Mouse (Mus musculus) testis, adult 2 months (tissue): ENCODE measurements around the gene Pold3. TPM values are rescaled to one million over a fixed set of nuclear protein-coding genes. Genes with fewer than 3 reads are reported as not detected.

Experiments
- H3K27ac ChIP-seq: fragments of 200-500 bp; 2 replicates; pipeline ENCODE4 v1.5.1; 2012; ENCODE audit warnings: low read depth, low read length; ENCODE audit not compliant: control insufficient read depth, insufficient read depth
- H3K27me3 ChIP-seq: fragments of 200-500 bp; 2 replicates; pipeline ENCODE4 v1.6.1; 2012; ENCODE audit warnings: mild to moderate bottlenecking, low read length, moderate library complexity; ENCODE audit not compliant: control insufficient read depth, insufficient read depth
- H3K36me3 ChIP-seq: fragments of 200-500 bp; 2 replicates; pipeline ENCODE4 v1.6.1; 2012; ENCODE audit warnings: mild to moderate bottlenecking, low read length; ENCODE audit not compliant: control insufficient read depth, insufficient read depth
- H3K4me1 ChIP-seq: fragments of 200-500 bp; 2 replicates; pipeline ENCODE4 v1.6.1; 2012; ENCODE audit warnings: low read length; ENCODE audit not compliant: control insufficient read depth, insufficient read depth
- H3K4me3 ChIP-seq: fragments of 200-500 bp; 2 replicates; pipeline ENCODE4 v1.5.1; 2012; ENCODE audit warnings: low read depth, mild to moderate bottlenecking, low read length, moderate library complexity, mixed read lengths; ENCODE audit not compliant: control insufficient read depth
- CTCF ChIP-seq: fragments of 200-500 bp; IDR thresholded peaks from 2 replicates; pipeline ENCODE4 v1.5.1; 2012; ENCODE audit warnings: low read depth, mild to moderate bottlenecking, inconsistent platforms, low read length, moderate library complexity; ENCODE audit not compliant: control insufficient read depth, insufficient read depth, insufficient replicate concordance
- POLR2A ChIP-seq: fragments of 200-500 bp; IDR thresholded peaks from 2 replicates; pipeline ENCODE4 v1.6.1; 2012; ENCODE audit warnings: low read depth, mild to moderate bottlenecking, inconsistent platforms, low read length, moderate library complexity; ENCODE audit not compliant: control insufficient read depth
- polyA plus RNA-seq: library from polyadenylated mRNA; depleted of rRNA; stranded (reverse); fragments of >200 nt; gene quantifications from 2 replicates; pipeline ENCODE4 v1.2.3, GENCODE M21; 2012; rRNA removed

The Pold3 gene
- polyA plus RNA-seq: 50.6 and 51.6 TPM in 2 replicates

DNA sequence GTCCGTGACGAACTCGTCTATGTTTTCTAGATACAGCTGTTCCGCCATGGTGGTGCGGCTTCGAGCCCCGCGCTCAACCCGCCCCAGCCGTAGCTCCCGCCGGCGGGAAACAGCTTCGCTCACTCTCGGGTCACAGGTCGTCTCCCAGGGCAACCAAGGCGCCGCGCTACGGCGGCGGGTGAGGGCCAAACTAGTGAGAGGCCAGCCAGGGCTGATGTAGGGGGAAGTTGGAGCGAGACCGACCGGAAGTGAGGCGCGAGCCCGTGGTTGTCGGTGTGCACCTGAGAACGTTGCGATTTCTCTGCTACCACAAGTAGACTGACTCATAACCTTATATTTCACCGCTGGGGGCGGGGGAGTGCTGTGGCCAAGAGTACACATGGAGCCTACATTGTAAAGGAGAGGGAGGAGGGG, at the start of gene Pold3:
Gene Pold3 (minus strand): TSS at position 190 of the 414 bp plus-strand sequence.
- H3K4me1 ChIP-seq: peaks cover 3% of the 10 kb centered on the region; the same call in 1 of the 2 replicates
- peaks cover 1% of the 10 kb centered on the region; the same call in 1 of the 2 replicates for H3K36me3 ChIP-seq
- TF ChIP-seq CTCF: peak; percentile 11; the same call in 1 of the 2 replicates
- TF ChIP-seq POLR2A: peak; percentile 77; the same call in 1 of the 2 replicates
- no peaks in the 10 kb centered on the region for H3K27me3 ChIP-seq
- peak within 1 kb of the TSS; percentile 90 for H3K27ac ChIP-seq
- peak within 1 kb of the TSS; percentile 97 for H3K4me3 ChIP-seq

DNA sequence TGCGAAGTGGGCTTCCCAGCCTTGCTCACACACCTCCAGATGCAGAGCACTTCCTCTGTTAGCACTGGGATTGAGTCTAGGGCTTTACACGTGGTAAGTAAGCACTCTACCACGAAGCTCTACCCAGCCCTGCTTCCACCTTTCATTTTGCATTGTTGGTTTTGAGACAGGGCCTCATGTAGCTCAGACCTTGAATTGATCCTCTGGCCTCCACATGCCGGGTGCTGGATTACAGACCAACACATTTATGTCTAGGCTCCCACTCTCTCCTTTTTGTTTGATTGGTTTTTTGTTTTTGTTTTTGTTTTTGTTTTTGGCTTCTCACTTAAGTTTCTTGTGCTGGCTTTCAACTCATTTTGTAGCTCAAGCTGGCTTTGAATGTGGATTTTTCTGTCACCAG, 49.4 kb upstream of the Pold3 start:
- Histone ChIP-seq H3K27ac (no peak overlapping the region), H3K4me1 (no peaks in the 10 kb centered on the region), H3K27me3 (no peaks in the 10 kb centered on the region), H3K36me3 (no peaks in the 10 kb centered on the region), H3K4me3 (no peak overlapping the region)
- no peak for TF ChIP-seq POLR2A
- TF ChIP-seq CTCF: no peak

DNA sequence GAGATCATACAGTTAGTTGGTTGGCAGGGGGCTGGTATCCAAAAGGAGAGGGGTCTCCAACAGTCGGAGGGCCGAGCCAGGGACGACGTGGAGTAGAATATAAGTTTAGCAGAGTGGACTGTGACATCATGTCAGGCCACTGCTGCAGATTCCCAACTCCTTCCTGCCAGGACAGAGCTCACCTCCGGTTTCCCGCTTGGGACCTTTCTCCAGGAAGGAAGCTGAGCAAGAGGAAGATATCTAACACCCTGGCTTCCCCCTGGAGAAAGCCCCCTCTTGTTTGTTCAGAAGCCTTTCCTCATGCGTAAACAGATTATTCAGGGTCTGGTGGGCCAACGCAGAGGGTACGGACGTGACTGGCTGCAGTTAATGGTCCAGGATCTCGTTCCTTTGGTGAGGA, 47.3 kb upstream of the Pold3 start:
- no peaks in the 10 kb centered on the region for H3K36me3 ChIP-seq
- no peak for TF ChIP-seq POLR2A
- TF ChIP-seq CTCF: no peak
- H3K27ac ChIP-seq: no peak overlapping the region
- H3K27me3 ChIP-seq: no peaks in the 10 kb centered on the region
- H3K4me1 ChIP-seq: no peaks in the 10 kb centered on the region
- no peak overlapping the region for H3K4me3 ChIP-seq

DNA sequence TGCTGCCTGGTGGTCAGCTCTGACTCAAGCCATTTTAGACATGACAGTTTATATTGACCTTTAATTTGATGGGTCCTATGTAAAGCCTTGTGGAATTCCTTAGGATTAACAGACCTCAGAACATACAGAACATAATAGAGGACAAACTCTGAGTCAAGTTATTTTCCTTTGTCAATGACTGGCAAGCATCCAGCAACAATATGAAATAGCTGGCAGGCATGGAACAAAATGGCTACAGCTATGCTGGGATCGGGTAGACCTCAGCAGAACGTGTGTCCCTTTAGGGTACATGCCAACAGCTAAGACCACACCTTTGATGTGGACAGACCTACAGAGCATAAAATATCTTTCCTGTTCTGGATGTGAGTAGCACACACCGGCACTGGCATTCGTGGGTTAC, 42.1 kb upstream of the Pold3 start:
- Histone ChIP-seq H3K4me3 (no peak overlapping the region), H3K36me3 (no peaks in the 10 kb centered on the region), H3K4me1 (peaks cover 13% of the 10 kb centered on the region), H3K27me3 (no peaks in the 10 kb centered on the region), H3K27ac (no peak overlapping the region)
- no peak for TF ChIP-seq CTCF
- no peak for TF ChIP-seq POLR2A

DNA sequence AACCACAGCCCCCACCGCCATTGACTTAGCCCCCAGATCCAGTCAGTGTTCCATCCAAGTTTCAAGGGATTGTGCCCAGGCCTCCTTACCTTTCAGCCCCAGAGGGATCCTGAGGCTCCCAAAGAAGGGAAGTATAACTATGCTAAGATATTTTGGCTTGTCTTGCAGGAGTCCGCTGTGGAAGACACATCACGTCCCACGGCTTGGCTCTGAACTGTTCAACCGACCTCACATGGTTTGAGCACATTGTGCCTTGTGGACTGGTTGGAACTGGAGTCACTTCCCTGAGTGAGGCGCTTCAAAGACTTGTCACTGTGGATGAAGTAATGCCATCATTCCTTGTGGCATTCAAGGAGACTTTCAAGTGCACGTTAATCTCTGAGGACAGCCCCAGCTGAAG, 38.6 kb upstream of the Pold3 start:
- Histone ChIP-seq H3K27me3 (no peaks in the 10 kb centered on the region), H3K4me3 (no peak overlapping the region), H3K27ac (no peak overlapping the region; the same call in 1 of the 2 replicates), H3K36me3 (no peaks in the 10 kb centered on the region), H3K4me1 (peaks cover 13% of the 10 kb centered on the region)
- TF ChIP-seq POLR2A: no peak

DNA sequence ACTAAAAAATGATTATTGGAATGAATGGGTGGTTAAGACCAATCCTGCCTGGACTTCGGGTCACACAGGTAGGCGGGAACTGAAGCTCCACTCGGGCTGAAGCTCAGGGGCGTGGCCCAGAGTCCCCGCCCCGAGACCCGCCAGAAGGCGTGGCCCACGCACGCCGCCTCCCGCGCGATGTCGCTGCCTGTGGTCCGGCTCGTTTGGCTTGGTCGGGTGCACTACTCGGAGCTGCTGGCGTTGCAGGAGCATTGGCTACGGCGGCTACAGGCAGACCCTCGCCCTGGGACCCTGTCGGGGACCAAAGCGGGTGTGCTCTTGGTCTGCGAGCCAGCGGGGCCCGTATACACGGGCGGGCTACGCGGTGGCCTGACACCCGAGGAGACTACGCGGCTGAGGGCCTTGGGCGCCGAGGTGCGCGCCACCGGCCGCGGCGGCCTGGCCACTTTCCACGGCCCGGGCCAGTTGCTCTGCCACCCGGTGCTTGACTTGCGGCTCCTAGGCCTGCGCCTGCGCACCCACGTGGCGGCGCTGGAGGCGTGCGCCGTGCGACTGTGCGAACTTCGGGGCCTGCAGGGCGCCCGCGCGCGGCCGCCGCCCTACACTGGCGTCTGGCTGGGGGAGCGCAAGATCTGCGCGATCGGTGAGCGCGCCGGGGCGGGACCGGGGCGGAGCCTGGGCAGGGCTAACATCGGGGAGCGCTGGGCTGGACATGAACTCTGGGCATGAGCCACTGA, 37.9 kb upstream of the Pold3 start, which contains the start of gene Lipt2:
Gene Lipt2 (plus strand): TSS at position 173 of the 737 bp plus-strand sequence.
- Histone ChIP-seq H3K4me3 (peak within 1 kb of the TSS; percentile 97), H3K36me3 (no peaks in the 10 kb centered on the region), H3K27ac (peak within 1 kb of the TSS; percentile 95), H3K27me3 (no peaks in the 10 kb centered on the region), H3K4me1 (peaks cover 13% of the 10 kb centered on the region)
- TF ChIP-seq POLR2A (peak; percentile 72; the same call in 1 of the 2 replicates), CTCF (no peak)

DNA sequence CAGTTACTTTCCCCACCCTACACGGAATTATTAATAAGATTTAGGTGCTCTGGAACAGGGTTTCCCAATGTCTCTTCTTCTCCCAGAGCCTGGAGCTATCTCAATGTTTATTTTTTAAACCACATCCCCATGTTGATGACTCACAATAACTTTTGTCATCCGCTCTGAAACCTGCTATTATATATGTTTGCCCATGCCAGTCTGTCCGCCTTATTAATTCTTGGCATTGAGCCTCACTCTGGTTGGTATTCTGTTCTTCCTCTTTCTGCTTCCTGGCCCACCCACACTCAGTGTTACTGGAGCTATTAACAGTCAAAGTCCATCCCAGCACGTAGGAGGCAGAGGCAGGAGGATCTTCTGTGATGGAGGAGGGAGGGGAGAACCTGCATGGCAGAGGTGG, 36.3 kb upstream of the Pold3 start:
- peaks cover 13% of the 10 kb centered on the region for H3K4me1 ChIP-seq
- H3K36me3 ChIP-seq: no peaks in the 10 kb centered on the region
- no peaks in the 10 kb centered on the region for H3K27me3 ChIP-seq
- H3K4me3 ChIP-seq: no peak overlapping the region
- no peak overlapping the region for H3K27ac ChIP-seq
- TF ChIP-seq CTCF (no peak), POLR2A (no peak)

DNA sequence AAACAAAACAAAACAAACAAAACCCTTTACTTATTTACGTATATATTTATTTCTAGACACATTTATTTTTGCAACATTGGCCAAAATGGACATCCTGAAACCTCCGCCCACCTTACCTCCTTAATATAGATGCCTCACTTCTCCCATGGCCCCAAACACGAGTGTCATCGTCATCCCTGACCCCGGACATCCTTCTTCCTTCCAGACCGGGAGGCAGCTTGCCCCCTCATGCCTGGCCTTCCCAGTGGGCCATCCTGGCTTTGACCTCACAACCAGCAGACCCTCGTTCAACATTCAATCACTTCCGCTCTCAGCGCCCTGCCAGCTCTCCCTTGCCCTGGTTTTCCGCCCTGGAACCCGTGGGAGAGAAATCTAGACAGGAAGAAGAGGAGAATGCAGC, 29.3 kb upstream of the Pold3 start:
- Histone ChIP-seq H3K4me3 (peak overlapping the region; percentile 3), H3K27ac (no peak overlapping the region), H3K27me3 (no peaks in the 10 kb centered on the region), H3K36me3 (no peaks in the 10 kb centered on the region), H3K4me1 (peaks cover 7% of the 10 kb centered on the region)
- no peak for TF ChIP-seq CTCF
- no peak for TF ChIP-seq POLR2A
